Mouse (Mus musculus) ES-CJ7 (cell line): ENCODE measurements around the gene Myoz1.

Experiments used
- DNase-seq: peaks from one replicate; pipeline ENCODE4 v3.0.0; 2011; ENCODE audit warnings: low read depth, low spot score

The Myoz1 gene

DNA sequence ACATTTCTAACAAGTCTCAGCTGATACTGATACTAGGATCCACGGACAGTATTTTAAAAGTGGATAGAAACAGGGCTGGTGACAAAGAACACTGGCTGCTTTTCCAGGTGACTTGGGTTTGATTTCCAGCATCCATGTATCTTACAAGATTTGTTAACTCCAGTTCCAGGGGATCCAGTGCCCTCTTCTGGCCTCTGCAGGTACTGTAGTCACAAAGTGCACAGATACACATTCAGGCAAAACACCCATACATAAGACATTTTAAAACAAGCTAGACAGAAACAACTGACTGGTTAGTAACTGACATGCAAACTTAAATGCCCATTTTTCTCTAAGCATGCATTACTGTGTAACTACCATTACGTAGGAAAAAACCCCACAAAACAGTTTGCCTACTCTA lies 16.6 kb upstream of the Myoz1 start:
- DNase-seq = peak; percentile 89

- no peak for DNase-seq
These were observed 11.9 kb upstream of the Myoz1 start, which contains the start of gene Synpo2l for GRCm38 (mm10) chr14:20668154-20668810. TSS of gene Synpo2l (minus strand) at chr14:20668354.

DNA sequence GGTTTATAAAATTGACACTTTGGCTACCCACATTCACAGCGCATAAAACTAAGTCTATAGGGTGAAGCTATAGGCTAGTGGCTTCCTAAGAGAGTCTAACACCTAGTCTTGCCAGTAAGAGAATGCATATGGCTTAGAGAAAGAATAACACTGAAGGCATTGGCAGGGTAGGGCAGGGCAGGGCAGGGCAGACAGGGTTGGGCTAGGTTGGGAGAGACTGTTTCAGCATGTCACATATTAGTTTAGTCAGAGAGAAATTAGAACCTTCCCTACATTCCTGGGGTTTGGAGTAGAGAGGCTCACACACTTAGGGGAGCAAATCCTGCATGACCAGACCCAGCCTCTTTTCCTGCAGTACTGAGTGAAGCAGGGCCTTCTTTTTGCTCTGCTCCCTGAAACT lies 11.1 kb upstream of the Myoz1 start:
- DNase-seq = no peak

DNA sequence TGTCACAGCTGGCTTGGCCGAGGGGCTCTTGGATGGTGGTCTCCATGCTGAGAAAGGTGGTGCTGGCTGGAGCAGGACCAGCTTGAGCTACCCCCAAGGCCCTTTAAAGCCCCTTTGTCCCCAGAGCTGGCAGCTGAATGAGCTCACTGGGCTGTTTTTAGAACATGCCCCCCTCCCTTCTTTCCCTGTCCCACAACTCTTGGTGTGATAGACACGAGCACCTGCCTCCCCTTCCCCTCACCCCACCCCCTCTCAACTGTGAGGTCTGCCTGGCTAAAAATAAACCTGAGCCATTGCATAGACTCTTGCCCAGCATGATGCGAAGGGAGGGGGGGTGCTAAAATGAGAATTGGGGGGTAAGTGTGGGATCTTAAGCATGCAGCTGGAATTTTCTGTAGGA lies 8.1 kb upstream of the Myoz1 start:
- DNase-seq = no peak

- no peak for DNase-seq
These were observed 7.3 kb upstream of the Myoz1 start for GRCm38 (mm10) chr14:20663601-20664000.

DNA sequence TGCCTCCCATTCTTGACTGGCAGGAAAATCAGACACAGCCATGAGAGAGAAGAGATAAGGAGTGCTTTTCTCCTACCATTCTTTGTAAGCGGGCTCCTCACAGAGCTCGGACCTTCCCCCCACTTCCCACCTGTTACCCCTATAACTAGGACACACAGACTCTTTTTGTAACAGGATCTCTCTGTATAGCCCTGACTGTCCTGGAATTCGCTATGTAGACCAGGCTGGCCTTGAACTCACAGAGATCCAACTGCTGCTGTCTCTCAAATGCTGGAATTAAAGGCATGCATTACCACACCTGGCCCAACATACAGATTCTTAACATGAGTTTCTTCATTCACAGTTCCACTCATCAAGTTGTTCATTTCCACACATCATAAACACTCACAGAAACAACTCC lies 6.4 kb upstream of the Myoz1 start:
- DNase-seq = no peak

DNA sequence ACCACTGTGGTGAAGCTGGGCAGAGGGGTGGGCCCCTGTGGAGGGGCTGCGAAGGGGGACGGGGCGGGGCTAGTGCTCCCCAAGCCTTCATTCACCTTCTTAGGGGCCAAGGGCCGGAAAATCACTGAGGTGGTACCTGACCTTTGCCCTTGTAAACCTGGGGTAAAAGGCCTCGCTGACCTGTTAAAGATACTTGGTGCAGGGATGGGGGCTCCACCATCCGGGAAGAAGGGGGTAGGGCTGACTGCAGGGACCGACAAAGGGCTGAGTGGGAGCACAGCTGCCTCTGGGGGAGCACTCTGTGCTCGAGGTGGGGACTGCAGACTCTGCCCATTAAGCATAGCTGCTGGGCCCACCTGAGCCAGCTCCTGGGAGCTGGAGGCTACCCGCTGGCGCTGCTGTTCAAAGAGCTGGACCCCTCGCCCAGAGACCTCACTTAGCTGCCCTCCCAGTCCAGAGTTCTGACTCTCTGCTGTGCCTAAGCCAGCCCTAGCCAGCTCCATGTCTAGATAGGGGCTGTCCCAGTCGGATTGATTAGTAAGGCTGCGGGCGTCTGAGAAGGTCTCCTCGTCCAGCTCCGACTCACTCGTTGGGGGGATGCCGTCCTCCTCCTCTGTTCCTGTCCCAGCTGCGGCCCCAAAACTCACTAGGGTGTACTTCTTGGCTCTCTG lies 5.5 kb upstream of the Myoz1 start:
- DNase-seq = no peak

DNA sequence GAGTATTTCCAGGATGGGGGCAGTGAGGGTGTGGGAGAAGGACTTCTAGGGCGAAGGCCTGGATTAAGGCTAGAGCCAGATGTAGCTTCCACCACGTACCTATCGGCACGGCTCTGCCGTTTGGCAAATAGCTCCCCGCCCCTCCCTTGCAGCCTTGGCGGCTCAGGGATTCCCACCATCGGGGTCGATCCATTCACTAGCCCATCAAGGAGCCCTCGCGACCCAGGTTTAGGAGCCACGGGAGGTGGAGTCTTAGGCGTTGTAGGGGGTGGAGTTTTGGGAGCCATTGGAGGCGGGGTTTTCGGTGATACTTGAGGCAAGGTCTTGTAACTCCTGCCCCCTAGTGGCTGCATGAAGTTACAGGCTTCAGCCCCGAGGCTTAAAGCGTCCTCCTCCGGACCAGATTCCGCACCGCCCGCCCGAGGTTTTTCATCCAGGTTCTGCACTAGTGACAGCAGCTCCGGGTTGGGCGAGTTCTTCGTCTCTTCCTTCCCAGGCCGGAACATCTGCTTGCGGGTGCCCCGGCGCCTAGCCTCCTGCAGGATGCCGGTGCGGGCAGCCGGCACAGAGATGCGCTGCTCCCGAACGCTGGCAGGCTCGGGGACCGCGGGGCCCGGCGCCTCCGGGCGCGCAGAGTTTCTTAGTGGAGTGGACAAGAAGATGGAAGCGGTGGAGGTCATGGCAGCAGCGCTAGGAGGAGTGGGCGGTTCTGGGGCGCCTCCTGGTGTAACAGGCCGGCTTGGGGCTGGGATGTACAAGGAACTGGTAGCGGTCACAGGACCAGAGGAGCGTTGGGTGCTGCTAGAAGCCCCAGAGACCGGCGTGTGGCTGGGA lies 4.7 kb upstream of the Myoz1 start:
- peak; percentile 99 for DNase-seq

GRCm38 (mm10) chr14:20659687-20660086 lies 3.3 kb upstream of the Myoz1 start:
- no peak for DNase-seq

- no peak for DNase-seq
These were observed 2.6 kb upstream of the Myoz1 start for GRCm38 (mm10) chr14:20658902-20659301.

- peak; percentile 59 for DNase-seq
These were observed 2.0 kb upstream of the Myoz1 start for GRCm38 (mm10) chr14:20658326-20658725.

- no peak for DNase-seq
These were observed 609 bp downstream of the Myoz1 start for GRCm38 (mm10) chr14:20655731-20656130.

DNA sequence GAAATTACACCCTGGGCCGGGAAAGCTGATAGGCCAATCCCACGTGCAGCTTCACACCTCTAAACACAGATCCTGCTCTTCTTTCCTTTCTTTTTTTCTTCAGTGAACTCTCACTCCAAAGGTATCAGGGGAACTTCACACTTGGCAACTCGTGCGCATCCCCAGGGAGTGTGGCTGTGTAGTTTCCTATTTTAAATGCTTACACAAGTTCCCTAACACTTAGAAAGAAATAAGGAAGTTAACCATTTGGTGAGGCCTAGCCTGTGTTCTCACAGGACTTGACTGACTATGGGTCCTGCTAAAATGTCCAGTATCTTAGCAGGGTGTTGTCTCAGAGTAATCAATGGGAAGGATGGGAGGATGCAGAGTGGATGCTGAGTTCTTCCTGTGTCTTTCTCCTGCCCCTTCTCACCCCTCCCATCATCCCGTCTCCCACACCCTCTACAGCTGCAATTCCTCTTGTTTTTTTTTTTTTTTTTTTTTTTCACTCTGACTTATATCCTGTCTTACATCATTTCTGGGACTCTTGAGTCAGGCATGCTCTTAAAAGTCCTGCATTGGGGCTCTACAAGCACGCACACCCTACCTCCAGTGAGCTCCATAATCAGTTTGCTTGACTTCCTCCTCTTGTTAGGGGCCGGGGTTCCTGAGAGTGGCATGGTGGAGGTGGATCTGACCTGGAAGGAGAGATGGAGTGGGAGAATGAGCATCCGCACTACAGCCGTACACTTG lies 1.5 kb downstream of the Myoz1 start:
- no peak for DNase-seq

- no peak for DNase-seq
These were observed 4.6 kb downstream of the Myoz1 start for GRCm38 (mm10) chr14:20651722-20652256.

- DNase-seq = no peak
These were observed 5.3 kb downstream of the Myoz1 start for GRCm38 (mm10) chr14:20651000-20651399.

DNA sequence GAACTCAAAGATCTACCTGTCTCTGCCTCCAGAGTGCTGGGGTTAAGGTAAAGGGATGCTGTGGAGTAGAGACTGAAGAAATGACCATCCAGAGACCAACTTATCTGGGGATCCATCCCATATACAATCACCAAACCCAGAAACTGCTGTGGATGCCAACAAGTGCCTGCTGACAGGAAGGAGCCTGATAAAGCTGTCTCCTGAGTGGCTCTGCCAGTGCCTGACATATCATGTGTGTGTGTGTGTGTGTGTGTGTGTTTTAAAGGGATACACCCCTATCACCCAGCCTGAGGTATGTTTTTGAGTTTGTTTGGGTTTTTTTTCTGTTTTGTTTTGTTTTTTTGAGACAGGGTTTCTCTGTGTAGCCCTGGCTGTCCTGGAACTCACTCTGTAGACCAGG lies 10.0 kb downstream of the Myoz1 start:
- no peak for DNase-seq

GRCm38 (mm10) chr14:20645547-20645946 lies 10.8 kb downstream of the Myoz1 start:
- no peak for DNase-seq

- peak; percentile 39 for DNase-seq
These were observed 14.9 kb downstream of the Myoz1 start for GRCm38 (mm10) chr14:20641438-20641875.

DNA sequence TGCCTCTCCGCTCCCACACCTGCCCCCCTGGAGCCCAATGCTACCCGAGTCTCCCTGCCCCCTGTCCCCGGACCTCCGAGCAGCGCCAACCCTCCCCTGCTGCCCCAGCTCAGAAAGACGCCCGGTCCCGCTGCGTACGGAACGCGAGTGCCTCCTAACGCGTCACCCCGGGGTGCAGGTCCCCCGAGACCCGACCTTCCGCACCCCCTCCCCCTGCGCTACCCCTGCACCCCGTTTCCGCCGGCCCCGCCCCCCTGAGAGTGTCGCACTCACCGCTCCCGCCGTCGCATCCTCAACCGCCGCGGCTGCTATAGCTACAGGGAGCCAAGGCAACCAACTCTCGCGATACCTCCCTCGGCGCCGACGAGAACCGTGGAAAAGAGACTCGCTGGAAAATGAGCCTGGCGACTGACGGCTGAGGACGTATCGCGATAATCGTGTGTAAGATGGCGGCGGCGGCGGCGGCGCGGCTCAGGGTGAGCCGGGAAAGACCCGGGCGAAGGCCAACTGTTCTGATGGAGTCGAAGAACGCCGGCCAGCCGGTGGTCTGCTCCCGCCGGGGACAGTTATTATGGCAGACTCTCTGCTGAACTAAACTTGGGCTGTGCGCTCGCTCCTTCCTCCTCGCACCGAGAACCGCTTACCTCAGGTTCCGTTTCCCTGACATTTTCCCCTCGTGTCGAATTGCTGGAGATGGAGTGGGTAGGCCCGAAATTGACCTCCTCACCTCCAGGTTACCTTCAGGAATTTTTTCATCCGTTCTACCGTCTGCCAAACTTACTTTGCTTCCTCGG lies 15.5 kb downstream of the Myoz1 start, which contains the start of gene Usp54:
Usp54 (minus strand) TSS at position 420 of the 794 bp plus-strand sequence.
- DNase-seq = peak; percentile 99

GRCm38 (mm10) chr14:20639918-20640619 lies 16.3 kb downstream of the Myoz1 start:
- peak; percentile 84 for DNase-seq
